Mouse (Mus musculus) MEL (cell line): ENCODE results near the gene Fam221b. TPM values are rescaled to one million over a fixed set of nuclear protein-coding genes. Genes with fewer than 3 reads are reported as not detected.
A peak's percentile ranks its signal among the peaks of the same experiment; 100 is the strongest.

Source experiments
- DNase-seq: peaks from one replicate; pipeline ENCODE4 v3.0.0; 2011; ENCODE audit warnings: low read depth, low spot score
- H3K27ac ChIP-seq: 2 replicates; pipeline ENCODE4 v1.5.1; 2012; ENCODE audit warnings: low read depth, mild to moderate bottlenecking, control low read depth, low read length, moderate library complexity; ENCODE audit not compliant: control insufficient read depth
- H3K27me3 ChIP-seq, 2 experiments: fragments of 150-350 bp in 1 of 2; sonication (generic) in 1 of 2; 2 replicates each; pipeline ENCODE4 v1.6.1; 2012; ENCODE audit warnings: low read length in 2 of 2, mild to moderate bottlenecking in 2 of 2, improper control_type of control experiment in 1 of 2, moderate library complexity in 1 of 2; ENCODE audit not compliant: insufficient read depth in 2 of 2, control insufficient read depth in 1 of 2
- H3K36me3 ChIP-seq, 2 experiments: 2 replicates each; pipeline ENCODE4 v1.6.1; 2012 to 2014; ENCODE audit warnings: low read length in 2 of 2, improper control_type of control experiment in 1 of 2, inconsistent platforms in 1 of 2, mild to moderate bottlenecking in 1 of 2; ENCODE audit not compliant: insufficient read depth in 2 of 2, control insufficient read depth in 1 of 2
- H3K4me1 ChIP-seq, 2 experiments: fragments of 150-350 bp in 1 of 2; sonication (generic) in 1 of 2; 2 replicates each; pipeline ENCODE4 v1.6.1; 2012; ENCODE audit warnings: low read length in 2 of 2, improper control_type of control experiment in 1 of 2, mild to moderate bottlenecking in 1 of 2; ENCODE audit not compliant: insufficient read depth in 2 of 2, control insufficient read depth in 1 of 2
- H3K4me3 ChIP-seq, 2 experiments: fragments of 150-350 bp in 1 of 2; sonication (generic) in 1 of 2; 2 replicates each; pipeline ENCODE4 v1.5.1; 2012; ENCODE audit warnings: low read depth in 2 of 2, low read length in 2 of 2, mild to moderate bottlenecking in 2 of 2, moderate library complexity in 2 of 2, control low read depth in 1 of 2, improper control_type of control experiment in 1 of 2; ENCODE audit not compliant: control insufficient read depth in 1 of 2, insufficient read depth in 1 of 2
- H3K79me2 ChIP-seq: 2 replicates; pipeline ENCODE4 v1.6.1; 2012; ENCODE audit warnings: mild to moderate bottlenecking, low read length, moderate library complexity; ENCODE audit not compliant: control insufficient read depth, poor library complexity, insufficient read depth
- H3K9ac ChIP-seq: 2 replicates; pipeline ENCODE4 v1.6.1; 2012; ENCODE audit warnings: low read depth, mild to moderate bottlenecking, control low read depth, low read length, moderate library complexity; ENCODE audit not compliant: control insufficient read depth, poor library complexity, severe bottlenecking
- H3K9me3 ChIP-seq: fragments of 150-350 bp; sonication (generic); replicated peaks from 2 replicates; pipeline ENCODE4 v1.6.1; 2012; ENCODE audit warnings: mild to moderate bottlenecking, low read length, improper control_type of control experiment, moderate library complexity; ENCODE audit not compliant: insufficient read depth
- BHLHE40 ChIP-seq: IDR thresholded peaks from 2 replicates; pipeline ENCODE4 v1.6.1; 2012; ENCODE audit warnings: low read depth, mild to moderate bottlenecking, inconsistent platforms, low read length, improper control_type of control experiment, borderline replicate concordance
- CHD1 ChIP-seq: IDR thresholded peaks from 2 replicates; pipeline ENCODE4 v1.6.1; 2012; ENCODE audit warnings: low read depth, mild to moderate bottlenecking, inconsistent platforms, low read length, improper control_type of control experiment
- CHD2 ChIP-seq: IDR thresholded peaks from 2 replicates; pipeline ENCODE4 v1.6.1; 2011; ENCODE audit warnings: low read length, improper control_type of control experiment
- CTCF ChIP-seq, 3 experiments: IDR thresholded peaks in 2 of 3; conservative IDR thresholded peaks in 1 of 3; 2 replicates each; pipeline ENCODE4 v1.5.1; 2011 to 2012; ENCODE audit warnings: low read length in 3 of 3, low read depth in 2 of 3, mild to moderate bottlenecking in 2 of 3, improper control_type of control experiment in 1 of 3, inconsistent platforms in 1 of 3, mixed read lengths in 1 of 3, moderate library complexity in 1 of 3; ENCODE audit not compliant: control insufficient read depth in 1 of 3, insufficient read depth in 1 of 3, poor library complexity in 1 of 3, severe bottlenecking in 1 of 3
- E2F4 ChIP-seq: IDR thresholded peaks from 2 replicates; pipeline ENCODE4 v1.6.1; 2011; ENCODE audit warnings: low read depth, low read length, improper control_type of control experiment, borderline replicate concordance
- ELF1 ChIP-seq: IDR thresholded peaks from 2 replicates; pipeline ENCODE4 v1.6.1; 2014; ENCODE audit warnings: low read depth, mild to moderate bottlenecking, inconsistent platforms, low read length, improper control_type of control experiment, moderate library complexity
- EP300 ChIP-seq, 2 experiments: IDR thresholded peaks; 2 replicates each; pipeline ENCODE4 v1.6.1; 2011; ENCODE audit warnings: improper control_type of control experiment in 2 of 2, low read length in 2 of 2, low read depth in 1 of 2, mild to moderate bottlenecking in 1 of 2
- GATA1 ChIP-seq: IDR thresholded peaks from 2 replicates; pipeline ENCODE4 v1.6.1; 2011; ENCODE audit warnings: low read depth, low read length, improper control_type of control experiment
- HCFC1 ChIP-seq: IDR thresholded peaks from 2 replicates; pipeline ENCODE4 v1.6.1; 2012; ENCODE audit warnings: low read depth, mild to moderate bottlenecking, inconsistent platforms, low read length, improper control_type of control experiment, moderate library complexity
- JUND ChIP-seq: IDR thresholded peaks from 2 replicates; pipeline ENCODE4 v1.6.1; 2011; ENCODE audit warnings: low read depth, mild to moderate bottlenecking, improper control_type of control experiment, low read length
- MAFK ChIP-seq: IDR thresholded peaks from 2 replicates; pipeline ENCODE4 v1.6.1; 2011; ENCODE audit warnings: low read depth, mild to moderate bottlenecking, low read length, improper control_type of control experiment, borderline replicate concordance
- MAX ChIP-seq: IDR thresholded peaks from 2 replicates; pipeline ENCODE4 v1.6.1; 2011; ENCODE audit warnings: low read length, improper control_type of control experiment
- MYB ChIP-seq: IDR thresholded peaks from 2 replicates; pipeline ENCODE4 v1.6.1; 2011; ENCODE audit warnings: mild to moderate bottlenecking, low read depth, low read length, improper control_type of control experiment
- MYC ChIP-seq: IDR thresholded peaks from 2 replicates; pipeline ENCODE4 v1.6.1; 2011; ENCODE audit warnings: low read depth, mild to moderate bottlenecking, low read length, improper control_type of control experiment, moderate library complexity
- NELFE ChIP-seq: IDR thresholded peaks from 2 replicates; pipeline ENCODE4 v1.6.1; 2011; ENCODE audit warnings: low read depth, low read length, improper control_type of control experiment
- POLR2A ChIP-seq, 2 experiments: IDR thresholded peaks; 2 replicates each; pipeline ENCODE4 v1.6.1; 2011 to 2012; ENCODE audit warnings: low read length in 2 of 2, mild to moderate bottlenecking in 2 of 2, control low read depth in 1 of 2, improper control_type of control experiment in 1 of 2, low read depth in 1 of 2, moderate library complexity in 1 of 2; ENCODE audit not compliant: control insufficient read depth in 1 of 2, insufficient read depth in 1 of 2, poor library complexity in 1 of 2
- POLR2AphosphoS2 ChIP-seq: IDR thresholded peaks from 2 replicates; pipeline ENCODE4 v1.6.1; 2011; ENCODE audit warnings: low read length, improper control_type of control experiment
- POLR2AphosphoS5 ChIP-seq: IDR thresholded peaks from 2 replicates; pipeline ENCODE4 v1.6.1; 2012; ENCODE audit warnings: low read depth, borderline replicate concordance, mild to moderate bottlenecking, inconsistent platforms, low read length, moderate library complexity, mixed read lengths
- RAD21 ChIP-seq: IDR thresholded peaks from 2 replicates; pipeline ENCODE4 v1.6.1; 2011; ENCODE audit warnings: mild to moderate bottlenecking, low read depth, low read length, improper control_type of control experiment
- RCOR1 ChIP-seq: IDR thresholded peaks from 2 replicates; pipeline ENCODE4 v1.6.1; 2012; ENCODE audit warnings: low read depth, mild to moderate bottlenecking, inconsistent platforms, low read length, improper control_type of control experiment
- SIN3A ChIP-seq: IDR thresholded peaks from 2 replicates; pipeline ENCODE4 v1.6.1; 2012; ENCODE audit warnings: low read length, improper control_type of control experiment, inconsistent platforms
- TAL1 ChIP-seq: IDR thresholded peaks from 2 replicates; pipeline ENCODE4 v1.6.1; 2012; ENCODE audit warnings: mild to moderate bottlenecking, inconsistent platforms, low read length, moderate library complexity, mixed read lengths
- TBP ChIP-seq: IDR thresholded peaks from 2 replicates; pipeline ENCODE4 v1.8.0; 2011; ENCODE audit warnings: low read depth, low read length, improper control_type of control experiment
- TCF12 ChIP-seq: IDR thresholded peaks from 2 replicates; pipeline ENCODE4 v1.6.1; 2014; ENCODE audit warnings: low read depth, mild to moderate bottlenecking, inconsistent platforms, low read length, improper control_type of control experiment, moderate library complexity
- UBTF ChIP-seq: IDR thresholded peaks from 2 replicates; pipeline ENCODE4 v1.6.1; 2012; ENCODE audit warnings: low read depth, mild to moderate bottlenecking, inconsistent platforms, low read length, improper control_type of control experiment, moderate library complexity, borderline replicate concordance; ENCODE audit not compliant: insufficient read depth
- USF1 ChIP-seq: IDR thresholded peaks from 2 replicates; pipeline ENCODE4 v1.6.1; 2014; ENCODE audit warnings: low read depth, mild to moderate bottlenecking, inconsistent platforms, low read length, improper control_type of control experiment, moderate library complexity
- USF2 ChIP-seq, 2 experiments: IDR thresholded peaks; 2 replicates each; pipeline ENCODE4 v1.6.1; 2011 to 2012; ENCODE audit warnings: improper control_type of control experiment in 2 of 2, low read length in 2 of 2, borderline replicate concordance in 1 of 2, inconsistent platforms in 1 of 2, low read depth in 1 of 2, mild to moderate bottlenecking in 1 of 2; ENCODE audit not compliant: insufficient read depth in 1 of 2
- ZC3H11A ChIP-seq: IDR thresholded peaks from 2 replicates; pipeline ENCODE4 v1.6.1; 2012; ENCODE audit warnings: low read depth, mild to moderate bottlenecking, inconsistent platforms, low read length, improper control_type of control experiment
- ZKSCAN1 ChIP-seq: IDR thresholded peaks from 2 replicates; pipeline ENCODE4 v1.6.1; 2012; ENCODE audit warnings: low read depth, mild to moderate bottlenecking, inconsistent platforms, low read length, improper control_type of control experiment, moderate library complexity
- polyA plus RNA-seq, 2 experiments: library from polyadenylated mRNA; stranded (reverse) in 1 of 2; unstranded in 1 of 2; fragments of >175 nt in 1 of 2; fragments of >200 nt in 1 of 2; gene quantifications; 2 replicates each; pipeline versions ENCODE4 v1.2.1 to v1.2.4; 2012; ENCODE audit warnings: low replicate concordance in 2 of 2, low read depth in 1 of 2; ENCODE audit not compliant: insufficient read length in 2 of 2, insufficient read depth in 1 of 2, missing spikeins in 1 of 2
- total RNA-seq: library from RNA; depleted of rRNA; stranded (reverse); fragments of 300-350 nt; gene quantifications from 2 replicates; pipeline ENCODE4 v1.2.3, GENCODE M21; 2012

Gene Fam221b
- total and polyA plus RNA-seq, 3 experiments: 0.10 to 8.8 TPM; not detected in 1

GRCm38 (mm10) chr4:43695249-43695671, 26.3 kb upstream of the Fam221b start:
- TF ChIP-seq RAD21 (no peak), NELFE (no peak), CHD2 (no peak), JUND (no peak), TAL1 (no peak), RCOR1 (no peak), POLR2A (IDR thresholded peaks at IDR 0.05; ENCODE audit: control insufficient read depth in 1 of 2, insufficient read depth in 1 of 2, low read depth in 1 of 2, low read length in 2 of 2, poor library complexity in 1 of 2) (no peak), MYB (no peak), MAX (no peak), E2F4 (no peak), ELF1 (no peak), BHLHE40 (no peak), USF1 (no peak), CTCF (IDR thresholded peaks at IDR 0.05 in 2 of 3, conservative IDR thresholded peaks at IDR 0.05 in 1 of 3; ENCODE audit: control insufficient read depth in 1 of 3, insufficient read depth in 1 of 3, low read depth in 2 of 3, low read length in 3 of 3, poor library complexity in 1 of 3, severe bottlenecking in 1 of 3) (no peak), TCF12 (no peak), UBTF (no peak), USF2 (IDR thresholded peaks at IDR 0.05; ENCODE audit: borderline replicate concordance in 1 of 2, insufficient read depth in 1 of 2, low read depth in 1 of 2, low read length in 2 of 2) (no peak)
- H3K27ac ChIP-seq: peak overlapping the region; percentile 32
- peaks cover 4 to 28% of the 10 kb centered on the region in 2 experiments for H3K4me1 ChIP-seq
- H3K4me3 ChIP-seq: no peak overlapping the region
- peaks cover 0 to 5% of the 10 kb centered on the region in 2 experiments; a peak in 1 of 4 replicates for H3K27me3 ChIP-seq
- peaks cover 0 to 23% of the 10 kb centered on the region in 2 experiments; a peak in 2 of 4 replicates for H3K36me3 ChIP-seq
- no peaks in the 10 kb centered on the region for H3K79me2 ChIP-seq
- H3K9ac ChIP-seq: no peak overlapping the region
- H3K9me3 ChIP-seq: no peaks in the 10 kb centered on the region
- no peak for DNase-seq

- Histone ChIP-seq H3K4me3 (no peak overlapping the region), H3K36me3 (peaks cover 0 to 23% of the 10 kb centered on the region in 2 experiments; a peak in 2 of 4 replicates), H3K4me1 (peaks cover 4 to 28% of the 10 kb centered on the region in 2 experiments), H3K9ac (no peak overlapping the region), H3K27ac (peak overlapping the region; percentile 43), H3K27me3 (peaks cover 0 to 5% of the 10 kb centered on the region in 2 experiments; a peak in 1 of 4 replicates), H3K9me3 (no peaks in the 10 kb centered on the region), H3K79me2 (no peaks in the 10 kb centered on the region)
- DNase-seq: peak; percentile 73
- TF ChIP-seq EP300 (IDR thresholded peaks at IDR 0.05; ENCODE audit: low read depth in 1 of 2, low read length in 2 of 2) (peak; percentile 81 to 87), ZC3H11A (no peak), HCFC1 (no peak; the same call in 1 of the 2 replicates), BHLHE40 (peak; percentile 53; the same call in 1 of the 2 replicates), SIN3A (peak; percentile 54; the same call in 1 of the 2 replicates), ELF1 (no peak), MYB (0 out of 2 replicates have a peak, but pooled peaks have one; percentile 18), E2F4 (no peak), POLR2AphosphoS5 (no peak), TBP (no peak), POLR2A (IDR thresholded peaks at IDR 0.05; ENCODE audit: control insufficient read depth in 1 of 2, insufficient read depth in 1 of 2, low read depth in 1 of 2, low read length in 2 of 2, poor library complexity in 1 of 2) (no peak), POLR2AphosphoS2 (no peak), MYC (peak; percentile 65; the same call in 1 of the 2 replicates), CHD2 (no peak), GATA1 (peak; percentile 84), USF1 (no peak), CHD1 (no peak), NELFE (no peak), ZKSCAN1 (peak; percentile 98), MAFK (no peak; the same call in 1 of the 2 replicates), RAD21 (no peak)
Measured at GRCm38 (mm10) chr4:43694439-43695248, 25.7 kb upstream of the Fam221b start.
